Mouse (Mus musculus) ES-Bruce4 (cell line): Measurements from ENCODE around the gene Fam206a. TPM values are rescaled to one million over a fixed set of nuclear protein-coding genes. Genes with fewer than 3 reads are reported as not detected.

ENCODE experiments used
- H3K27ac ChIP-seq: 2 replicates; pipeline ENCODE4 v1.5.1; 2012; ENCODE audit warnings: low read length, inconsistent platforms; ENCODE audit not compliant: insufficient read depth
- H3K27me3 ChIP-seq: 2 replicates; pipeline ENCODE4 v1.6.1; 2012; ENCODE audit warnings: mild to moderate bottlenecking, low read length, inconsistent platforms; ENCODE audit not compliant: control insufficient read depth, poor library complexity, insufficient read depth, severe bottlenecking
- H3K36me3 ChIP-seq: 2 replicates; pipeline ENCODE4 v1.6.1; 2012; ENCODE audit warnings: inconsistent platforms, mild to moderate bottlenecking, low read length, moderate library complexity; ENCODE audit not compliant: control insufficient read depth, poor library complexity, insufficient read depth, severe bottlenecking
- H3K4me1 ChIP-seq: one replicate; pipeline ENCODE4 v1.8.1; 2011; ENCODE audit warnings: low read length; ENCODE audit not compliant: control insufficient read depth, insufficient read depth
- H3K4me3 ChIP-seq: 2 replicates; pipeline ENCODE4 v1.5.1; 2011; ENCODE audit warnings: low read depth, mild to moderate bottlenecking, low read length
- H3K9ac ChIP-seq: 2 replicates; pipeline ENCODE4 v1.6.1; 2012; ENCODE audit warnings: low read depth, mild to moderate bottlenecking, inconsistent platforms; ENCODE audit not compliant: poor library complexity, severe bottlenecking
- H3K9me3 ChIP-seq: replicated peaks from 2 replicates; pipeline ENCODE4 v1.6.1; 2012; ENCODE audit warnings: mild to moderate bottlenecking, low read length, inconsistent platforms; ENCODE audit not compliant: control insufficient read depth, poor library complexity, insufficient read depth, severe bottlenecking
- CTCF ChIP-seq: IDR thresholded peaks from one replicate; pipeline ENCODE4 v1.8.1; 2011; ENCODE audit warnings: low read depth, low read length
- EP300 ChIP-seq: IDR thresholded peaks from 2 replicates; pipeline ENCODE4 v1.6.1; 2011; ENCODE audit warnings: low read depth, low read length; ENCODE audit not compliant: insufficient read depth
- POLR2A ChIP-seq: IDR thresholded peaks from one replicate; pipeline ENCODE4 v1.8.1; 2011; ENCODE audit warnings: low read length; ENCODE audit not compliant: insufficient read depth
- polyA plus RNA-seq: library from polyadenylated mRNA; stranded (reverse); fragments of >200 nt; gene quantifications from 2 replicates; pipeline ENCODE4 v1.2.4, GENCODE M21; 2011; ENCODE audit warnings: low read depth; ENCODE audit not compliant: missing spikeins, insufficient read depth, insufficient read length

Gene Fam206a
- polyA plus RNA-seq, 1 experiment, result 15.9 TPM

DNA sequence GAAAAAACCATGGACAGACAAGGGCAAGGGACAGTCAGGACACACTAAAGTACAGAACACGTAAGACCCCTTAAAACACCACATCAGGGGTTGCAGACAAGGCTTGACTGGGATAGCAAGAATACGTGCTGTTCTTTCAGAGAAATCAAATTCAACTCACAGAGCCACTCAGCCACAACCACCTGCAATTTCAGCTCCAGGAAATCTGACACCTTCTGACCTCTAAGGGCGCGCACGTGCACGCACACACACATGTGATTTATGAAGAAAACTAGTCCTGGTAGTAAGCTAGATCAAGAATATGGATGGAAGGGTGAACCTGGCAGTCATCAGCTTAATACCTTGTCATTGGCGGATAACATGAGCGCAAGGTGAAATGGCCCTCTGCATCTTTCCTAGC lies 13.0 kb downstream of the Fam206a start:
- TF ChIP-seq EP300 (no peak), CTCF (no peak), POLR2A (no peak)
- Histone ChIP-seq H3K27ac (no peak overlapping the region), H3K4me3 (no peak overlapping the region)

GRCm38 (mm10) chr4:56820017-56820550 lies 17.9 kb downstream of the Fam206a start:
- Histone ChIP-seq H3K27ac (no peak overlapping the region), H3K9ac (no peak overlapping the region), H3K27me3 (no peaks in the 10 kb centered on the region), H3K4me3 (no peak overlapping the region), H3K36me3 (peaks cover 10% of the 10 kb centered on the region; the same call in 1 of the 2 replicates), H3K4me1 (no peaks in the 10 kb centered on the region), H3K9me3 (no peaks in the 10 kb centered on the region)
- TF ChIP-seq EP300, result no peak
- no peak for TF ChIP-seq POLR2A
- TF ChIP-seq CTCF, result no peak

More for the DNA sequence above, 13.0 kb downstream of the Fam206a start:
- no peaks in the 10 kb centered on the region for H3K27me3 ChIP-seq
- no peaks in the 10 kb centered on the region for H3K4me1 ChIP-seq
- no peak overlapping the region for H3K9ac ChIP-seq
- peaks cover 24% of the 10 kb centered on the region for H3K36me3 ChIP-seq
- H3K9me3 ChIP-seq, result no peaks in the 10 kb centered on the region

GRCm38 (mm10) chr4:56824231-56824630 lies 22.1 kb downstream of the Fam206a start:
- H3K36me3 ChIP-seq, result peaks cover 12% of the 10 kb centered on the region
- no peaks in the 10 kb centered on the region for H3K9me3 ChIP-seq
- no peaks in the 10 kb centered on the region for H3K4me1 ChIP-seq
- H3K27me3 ChIP-seq, result no peaks in the 10 kb centered on the region
- TF ChIP-seq EP300, result no peak
- H3K27ac ChIP-seq, result no peak overlapping the region
- no peak overlapping the region for H3K4me3 ChIP-seq
- no peak overlapping the region for H3K9ac ChIP-seq

DNA sequence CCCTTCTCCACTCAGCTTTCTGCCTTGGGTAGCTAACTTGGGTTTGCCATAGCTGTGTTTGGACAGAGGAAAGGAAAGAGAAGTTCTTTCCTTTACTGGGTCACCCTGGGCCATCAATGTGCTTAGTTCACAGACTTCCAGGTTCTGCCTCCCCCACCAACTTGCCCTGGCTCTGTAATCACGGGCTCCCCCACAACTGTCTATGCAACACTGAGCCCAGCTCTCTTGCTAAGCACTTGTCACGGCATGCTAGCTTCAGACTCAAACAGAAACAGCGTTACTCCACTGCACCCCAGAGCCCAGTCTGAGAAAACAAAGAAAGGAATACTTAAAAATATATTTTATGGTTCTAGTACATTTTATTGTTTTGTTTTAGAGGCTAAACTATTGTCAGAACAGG lies 26.8 kb downstream of the Fam206a start:
- no peaks in the 10 kb centered on the region for H3K27me3 ChIP-seq
- H3K4me3 ChIP-seq, result no peak overlapping the region

GRCm38 (mm10) chr4:56829511-56829921 lies 27.4 kb downstream of the Fam206a start:
- H3K4me1 ChIP-seq, result no peaks in the 10 kb centered on the region
- H3K36me3 ChIP-seq, result peaks cover 41% of the 10 kb centered on the region
- no peak overlapping the region for H3K27ac ChIP-seq
- TF ChIP-seq POLR2A (no peak), EP300 (no peak), CTCF (no peak)
- no peak overlapping the region for H3K9ac ChIP-seq
- no peaks in the 10 kb centered on the region for H3K9me3 ChIP-seq
- H3K4me3 ChIP-seq, result no peak overlapping the region
- H3K27me3 ChIP-seq, result no peaks in the 10 kb centered on the region

More for the DNA sequence above, 26.8 kb downstream of the Fam206a start:
- H3K27ac ChIP-seq, result no peak overlapping the region
- H3K9me3 ChIP-seq, result no peaks in the 10 kb centered on the region
- H3K4me1 ChIP-seq, result no peaks in the 10 kb centered on the region
- TF ChIP-seq POLR2A (no peak), CTCF (no peak)
- H3K9ac ChIP-seq, result no peak overlapping the region
- H3K36me3 ChIP-seq, result peaks cover 40% of the 10 kb centered on the region

DNA sequence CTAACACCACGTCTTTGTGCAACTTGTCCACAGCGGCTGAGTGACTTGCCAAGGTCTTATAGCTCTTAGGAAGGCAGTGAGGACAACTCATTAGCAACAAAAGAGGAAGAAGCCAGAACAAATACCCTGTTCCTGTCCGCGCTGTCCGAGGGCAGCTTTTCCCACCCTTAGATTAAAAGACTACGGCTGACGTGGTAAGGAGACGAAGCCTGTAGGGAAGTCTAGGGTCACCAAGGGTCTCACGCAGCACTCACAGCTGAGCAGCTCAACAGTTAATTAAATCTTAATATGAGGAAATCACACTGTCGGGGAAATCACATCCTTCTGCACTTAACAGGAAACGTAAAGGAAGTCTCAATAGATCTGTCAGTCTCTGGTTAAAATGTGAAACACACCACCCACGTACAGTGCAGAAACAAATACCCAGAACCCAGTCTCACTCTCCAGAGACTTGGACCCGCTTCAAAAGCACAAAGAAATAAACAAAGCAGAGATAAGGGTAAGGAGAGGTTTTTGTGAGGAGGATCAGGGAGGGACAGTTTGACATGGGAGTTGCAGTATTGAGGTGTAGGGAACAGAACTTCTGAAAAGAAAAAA lies 29.0 kb downstream of the Fam206a start:
- Histone ChIP-seq H3K4me1 (no peaks in the 10 kb centered on the region), H3K36me3 (peaks cover 48% of the 10 kb centered on the region), H3K9ac (no peak overlapping the region), H3K9me3 (no peaks in the 10 kb centered on the region), H3K27ac (no peak overlapping the region), H3K27me3 (no peaks in the 10 kb centered on the region), H3K4me3 (no peak overlapping the region)
- TF ChIP-seq CTCF, result no peak
- TF ChIP-seq EP300, result no peak
- no peak for TF ChIP-seq POLR2A
